Mouse (Mus musculus) ES-E14 (cell line): ENCODE data around the gene Mttp.

Experiments
- CHD2 ChIP-seq: IDR thresholded peaks from 2 replicates; pipeline ENCODE4 v1.6.1; 2014; ENCODE audit warnings: mild to moderate bottlenecking, low read depth, low read length, inconsistent platforms
- MAFK ChIP-seq: IDR thresholded peaks from 2 replicates; pipeline ENCODE4 v1.6.1; 2014; ENCODE audit warnings: mild to moderate bottlenecking, low read depth, low read length, inconsistent platforms; ENCODE audit not compliant: insufficient read depth

- TF ChIP-seq CHD2 (no peak), MAFK (no peak)
Observed at GRCm38 (mm10) chr3:138131168-138131567, 13.6 kb downstream of the Mttp start.
